In the genomic region with DNA sequence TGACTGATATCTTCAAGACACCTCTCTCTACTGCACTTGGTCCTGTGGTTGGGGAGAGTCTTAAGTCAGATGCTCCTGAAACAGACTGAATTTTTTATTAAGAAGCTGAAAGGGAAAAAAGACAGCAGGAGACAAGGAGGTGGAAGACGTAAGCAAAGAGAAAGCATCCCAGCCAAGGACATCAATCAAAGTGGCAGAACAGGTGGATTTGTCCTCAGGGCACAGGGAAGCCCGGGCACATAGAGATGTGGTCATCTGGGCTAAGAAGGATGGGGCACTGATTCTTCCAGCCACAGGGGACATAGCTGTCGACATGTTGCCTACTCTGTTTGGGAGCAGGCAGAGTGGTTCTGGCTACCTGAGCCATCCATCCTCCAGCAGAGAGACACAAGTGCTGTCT, we compare ENCODE assay signal across 13 mouse cellular contexts.
DNase-seq lines count a peak whose midpoint lies in the region; ATAC-seq and TF ChIP-seq lines count a peak whose summit lies in the region.
"Had no signal": no experiment of that assay in that cellular context is flagged by ENCODE, and none has a peak within 500 bp of the region (broad histone marks: within the 10 kb centered on the region; RNA-seq: fewer than 3 reads in every experiment).

No protein-coding gene starts in this region.

- H3K4me1 ChIP-seq in heart, embryonic 15.5 days (replicated peaks), result peaks cover 18% of the 10 kb centered on the region
- H3K4me1 ChIP-seq in kidney, adult 2 months (ENCODE audit: control insufficient read depth, insufficient read depth, low read length), result peaks cover 5% of the 10 kb centered on the region; the same call in 1 of the 2 replicates
- peaks cover 26% of the 10 kb centered on the region for H3K4me1 ChIP-seq in brown adipose tissue, adult 24 weeks (ENCODE audit: control insufficient read depth, insufficient read depth, insufficient read length, low read length)

- H3K79me2 ChIP-seq in myocyte (ENCODE audit: control insufficient read depth, insufficient read depth), result no peaks in the 10 kb centered on the region

- no peak for TF ChIP-seq CTCF in kidney, adult 2 months (conservative IDR thresholded peaks at IDR 0.05; ENCODE audit: insufficient read depth, insufficient read length, low read depth, low read length)

- DNase-seq in heart, adult 11 months, result no peak
- no peak for DNase-seq in kidney, adult 2 months
- DNase-seq in kidney, postnatal 10 days, result no peak
- DNase-seq in adipocyte (ENCODE audit: low spot score), result no peak
- DNase-seq: cerebellum, adult 9-11 months; left cerebral cortex, postnatal 4 days; lung, adult 2 months; right cerebral cortex, postnatal 4 days had no signal

- no peaks in the 10 kb centered on the region for H3K9me3 ChIP-seq in heart, embryonic 15.5 days (replicated peaks)
- H3K9me3 ChIP-seq: forebrain, embryonic 12.5 days had no signal

- H3K9ac ChIP-seq in heart, embryonic 15.5 days, result no peak overlapping the region
- H3K9ac ChIP-seq: forebrain, embryonic 12.5 days had no signal

- ATAC-seq in heart, embryonic 15.5 days (replicated peaks; ENCODE audit: insufficient number of reproducible peaks, insufficient read depth, low FRiP score, low read depth), result no peak

- no peak for TF ChIP-seq POLR2A in kidney, adult 2 months (IDR thresholded peaks at IDR 0.05; ENCODE audit: low read depth, low read length)
- TF ChIP-seq POLR2A in myocyte (IDR thresholded peaks at IDR 0.05; ENCODE audit: insufficient read length, low read depth), result no peak

- H3K4me3 ChIP-seq in heart, embryonic 15.5 days, result no peak overlapping the region
- H3K4me3 ChIP-seq in kidney, adult 2 months (ENCODE audit: insufficient read depth, low read depth, low read length), result no peak overlapping the region
- H3K4me3 ChIP-seq in brown adipose tissue, adult 24 weeks (ENCODE audit: insufficient read depth, low read depth, low read length), result no peak overlapping the region
- H3K4me3 ChIP-seq in myocyte, result no peak overlapping the region
- H3K4me3 ChIP-seq: forebrain, embryonic 12.5 days had no signal

- H3K4me2 ChIP-seq in heart, embryonic 15.5 days, result 0 out of 2 replicates have a peak overlapping the region, but pooled peaks have one; percentile 9
- H3K4me2 ChIP-seq in myocyte (ENCODE audit: low read depth), result peak overlapping the region; percentile 70
- H3K4me2 ChIP-seq: forebrain, embryonic 12.5 days; liver, embryonic 11.5 days had no signal

- no peaks in the 10 kb centered on the region for H3K27me3 ChIP-seq in heart, embryonic 15.5 days
- no peaks in the 10 kb centered on the region for H3K27me3 ChIP-seq in kidney, adult 2 months (replicated peaks; ENCODE audit: control insufficient read depth, insufficient read depth, low read length)
- no peaks in the 10 kb centered on the region for H3K27me3 ChIP-seq in myocyte (ENCODE audit: control insufficient read depth, insufficient read depth, insufficient read length)
- H3K27me3 ChIP-seq: forebrain, embryonic 12.5 days had no signal

- no peak overlapping the region for H3ac ChIP-seq in myocyte (ENCODE audit: control insufficient read depth, insufficient read length)

- WGBS in heart, embryonic 15.5 days, result 64% methylated on average over 3 of the region's 3 CpGs
- 57% methylated on average over 3 of the region's 3 CpGs for WGBS in kidney, adult 2 months

- H3K36me3 ChIP-seq in heart, embryonic 15.5 days, result no peaks in the 10 kb centered on the region
- H3K36me3 ChIP-seq in kidney, adult 2 months (ENCODE audit: control insufficient read depth, insufficient read depth, low read length), result no peaks in the 10 kb centered on the region
- no peaks in the 10 kb centered on the region for H3K36me3 ChIP-seq in myocyte (ENCODE audit: control insufficient read depth, insufficient read depth)
- H3K36me3 ChIP-seq: forebrain, embryonic 12.5 days had no signal

- H3K27ac ChIP-seq in heart, embryonic 15.5 days, result peak overlapping the region; percentile 38
- peak overlapping the region; percentile 86 for H3K27ac ChIP-seq in kidney, adult 2 months (ENCODE audit: insufficient read depth, low read depth, low read length)
- peak overlapping the region; percentile 99 for H3K27ac ChIP-seq in brown adipose tissue, adult 24 weeks (replicated peaks; ENCODE audit: low read depth, low read length)
- H3K27ac ChIP-seq: forebrain, embryonic 12.5 days had no signal

TF ChIP-seq in myocyte, 11 proteins besides CTCF, POLR2A, EP300 and RAD21:
- TF ChIP-seq TCF12 (IDR thresholded peaks at IDR 0.05; ENCODE audit: insufficient read depth, poor library complexity, severe bottlenecking), result no peak
- TF ChIP-seq MYOD1 (IDR thresholded peaks at IDR 0.05; ENCODE audit: control insufficient read depth in 1 of 3, insufficient read length in 2 of 3, low read depth in 2 of 3), result peak in 2 of 3 experiments; percentile 84 to 88
- TF ChIP-seq POLR2AphosphoS2 (IDR thresholded peaks at IDR 0.05; ENCODE audit: insufficient read length, low read depth), result no peak
TF ChIP-seq in myocyte: peak in this region for 1.

Comparison
In these comparisons a context has a peak if more than half of its experiments do, and no peak if none do; other contexts are left out.
1. H3K27ac ChIP-seq: peak in every context shown above with its lines; median percentile 99 in brown adipose tissue, adult 24 weeks; 86 in kidney, adult 2 months; 38 in heart, embryonic 15.5 days.